Mouse (Mus musculus): ENCODE results near the gene Rbms3. TPM values are rescaled to one million over a fixed set of nuclear protein-coding genes. Genes with fewer than 3 reads are reported as not detected.

Rbms3 gene
- polyA plus RNA-seq, 1 experiment from 2014 or later = 12.2 TPM

- Histone ChIP-seq H3K4me1 (replicated peaks; ENCODE audit: control insufficient read depth, insufficient read depth, low read length) (no peaks in the 10 kb centered on the region), H3K4me2 (ENCODE audit: low read depth, low read length, severe bottlenecking) (no peak overlapping the region), H3K9ac (ENCODE audit: low read length) (no peak overlapping the region), H3K4me3 (ENCODE audit: low read depth, low read length) (no peak overlapping the region), H3K27ac (ENCODE audit: low read depth, low read length) (no peak overlapping the region), H3K36me3 (ENCODE audit: control insufficient read depth, insufficient read depth, low read length) (no peaks in the 10 kb centered on the region), H3K27me3 (ENCODE audit: control insufficient read depth, insufficient read depth, low read length) (no peaks in the 10 kb centered on the region), H3K9me3 (ENCODE audit: control insufficient read depth, low read length) (no peaks in the 10 kb centered on the region)
- WGBS = 99% methylated on average over 3 of the region's 3 CpGs
- DNase-seq (ENCODE audit: low spot score) (no peak), ATAC-seq (replicated peaks; ENCODE audit: low FRiP score) (no peak)
These were observed 616.3 kb downstream of the Rbms3 start for GRCm38 (mm10) chr9:117013386-117013785.

DNA sequence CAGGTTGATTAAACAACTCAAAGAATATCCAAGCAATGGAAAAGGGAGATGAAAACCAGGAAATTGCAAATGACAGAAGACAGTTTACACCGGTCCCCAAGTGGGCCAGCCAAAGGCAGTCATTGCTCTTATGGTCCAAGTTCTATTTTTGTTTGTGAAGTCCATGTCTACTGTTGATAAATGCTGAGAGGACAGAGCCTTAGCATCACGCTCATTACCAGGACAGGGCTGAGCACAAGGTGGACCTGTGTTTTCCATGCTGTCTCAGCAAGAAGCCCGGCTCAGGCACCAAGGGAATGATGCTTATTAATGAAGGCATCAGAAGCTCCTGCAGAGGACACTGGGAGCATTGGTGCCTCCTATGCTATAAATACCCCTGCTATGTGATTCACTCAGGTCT is 618.9 kb downstream of the Rbms3 start:
- H3K36me3 ChIP-seq (ENCODE audit: control insufficient read depth, insufficient read depth, low read length) = no peaks in the 10 kb centered on the region
- DNase-seq (ENCODE audit: low spot score) = no peak
- no peak overlapping the region for H3K27ac ChIP-seq (ENCODE audit: low read depth, low read length)
- 86% methylated on average over 3 of the region's 3 CpGs for WGBS
- H3K4me3 ChIP-seq (ENCODE audit: low read depth, low read length) = no peak overlapping the region
- H3K4me2 ChIP-seq (ENCODE audit: low read depth, low read length, severe bottlenecking) = no peak overlapping the region
- no peak overlapping the region for H3K9ac ChIP-seq (ENCODE audit: low read length)
- H3K27me3 ChIP-seq (ENCODE audit: control insufficient read depth, insufficient read depth, low read length) = no peaks in the 10 kb centered on the region
- no peaks in the 10 kb centered on the region for H3K9me3 ChIP-seq (ENCODE audit: control insufficient read depth, low read length)
- no peak for ATAC-seq (replicated peaks; ENCODE audit: low FRiP score)
- no peaks in the 10 kb centered on the region for H3K4me1 ChIP-seq (replicated peaks; ENCODE audit: control insufficient read depth, insufficient read depth, low read length)

DNA sequence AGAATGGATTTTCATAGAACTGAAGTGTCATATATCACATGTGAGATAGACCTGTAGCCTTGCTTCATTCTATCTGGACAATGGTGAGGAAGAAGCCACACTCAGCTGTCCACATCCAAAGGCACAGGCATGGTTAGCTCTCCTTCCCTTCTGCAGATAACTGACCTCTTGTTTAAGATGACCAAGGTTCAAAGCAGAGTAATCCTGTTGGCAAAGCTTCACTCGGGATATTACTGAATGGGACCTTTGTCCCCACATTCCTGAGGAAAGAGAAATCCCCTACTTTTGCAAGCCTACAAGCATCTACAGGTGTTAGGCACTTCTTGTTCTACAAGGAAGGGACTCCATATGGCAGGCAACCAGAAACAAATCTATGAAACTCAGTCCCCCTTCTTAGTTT is 621.5 kb downstream of the Rbms3 start:
- Histone ChIP-seq H3K4me3 (ENCODE audit: low read depth, low read length) (no peak overlapping the region), H3K27me3 (ENCODE audit: control insufficient read depth, insufficient read depth, low read length) (no peaks in the 10 kb centered on the region), H3K27ac (ENCODE audit: low read depth, low read length) (no peak overlapping the region), H3K4me1 (replicated peaks; ENCODE audit: control insufficient read depth, insufficient read depth, low read length) (no peaks in the 10 kb centered on the region), H3K9me3 (ENCODE audit: control insufficient read depth, low read length) (no peaks in the 10 kb centered on the region), H3K4me2 (ENCODE audit: low read depth, low read length, severe bottlenecking) (no peak overlapping the region), H3K36me3 (ENCODE audit: control insufficient read depth, insufficient read depth, low read length) (no peaks in the 10 kb centered on the region), H3K9ac (ENCODE audit: low read length) (no peak overlapping the region)
- WGBS = 40% methylated on average over 1 of the region's 1 CpGs
- DNase-seq (ENCODE audit: low spot score) (no peak), ATAC-seq (replicated peaks; ENCODE audit: low FRiP score) (no peak)

DNA sequence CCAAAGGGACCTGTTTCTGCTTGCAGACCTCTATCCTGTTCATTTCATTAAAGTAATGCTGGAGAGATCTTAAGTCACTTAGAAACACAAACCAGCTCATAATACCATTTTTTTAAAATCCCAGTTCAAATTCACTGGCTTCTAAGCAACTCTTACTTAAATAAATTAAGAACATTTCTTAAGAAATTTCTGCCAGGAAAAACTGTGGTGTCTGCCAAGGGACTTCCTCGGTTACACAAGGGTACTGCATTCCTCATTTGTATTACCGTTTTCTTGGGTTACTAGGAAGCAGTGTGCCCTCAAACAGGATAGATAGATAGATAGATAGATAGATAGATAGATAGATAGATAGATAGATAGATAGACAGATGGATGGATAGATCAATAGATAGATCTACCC is 627.6 kb downstream of the Rbms3 start:
- no peak overlapping the region for H3K27ac ChIP-seq (ENCODE audit: low read depth, low read length)
- ATAC-seq (replicated peaks; ENCODE audit: low FRiP score) (no peak), DNase-seq (ENCODE audit: low spot score) (no peak)
- H3K4me2 ChIP-seq (ENCODE audit: low read depth, low read length, severe bottlenecking) = no peak overlapping the region
- 90% methylated on average over 2 of the region's 2 CpGs for WGBS
- H3K27me3 ChIP-seq (ENCODE audit: control insufficient read depth, insufficient read depth, low read length) = no peaks in the 10 kb centered on the region
- H3K9me3 ChIP-seq (ENCODE audit: control insufficient read depth, low read length) = no peaks in the 10 kb centered on the region
- H3K4me1 ChIP-seq (replicated peaks; ENCODE audit: control insufficient read depth, insufficient read depth, low read length) = no peaks in the 10 kb centered on the region
- no peak overlapping the region for H3K4me3 ChIP-seq (ENCODE audit: low read depth, low read length)
- H3K36me3 ChIP-seq (ENCODE audit: control insufficient read depth, insufficient read depth, low read length) = no peaks in the 10 kb centered on the region
- H3K9ac ChIP-seq (ENCODE audit: low read length) = no peak overlapping the region

DNA sequence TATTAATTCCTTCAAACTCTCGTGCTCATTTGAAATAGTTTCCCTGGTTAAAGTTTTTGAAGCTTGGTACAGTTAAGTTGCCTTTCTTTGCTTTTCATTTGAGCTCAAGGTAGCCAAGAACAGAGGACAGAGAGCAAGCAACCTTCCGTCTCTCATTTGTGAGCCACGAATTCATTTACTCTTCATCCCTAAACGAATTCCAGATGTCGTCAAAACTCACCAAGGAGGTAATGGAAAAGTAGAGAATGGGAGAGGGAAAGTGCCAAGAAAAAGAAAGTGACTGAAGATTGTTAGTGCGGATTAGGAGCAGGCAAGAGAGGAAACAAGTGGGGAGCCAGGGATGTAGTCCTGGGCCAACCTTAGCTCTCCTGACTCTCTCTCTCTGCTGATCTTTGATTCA is 630.5 kb downstream of the Rbms3 start:
- Histone ChIP-seq H3K4me3 (ENCODE audit: low read depth, low read length) (no peak overlapping the region), H3K9ac (ENCODE audit: low read length) (no peak overlapping the region), H3K4me2 (ENCODE audit: low read depth, low read length, severe bottlenecking) (no peak overlapping the region), H3K27ac (ENCODE audit: low read depth, low read length) (no peak overlapping the region), H3K36me3 (ENCODE audit: control insufficient read depth, insufficient read depth, low read length) (no peaks in the 10 kb centered on the region), H3K27me3 (ENCODE audit: control insufficient read depth, insufficient read depth, low read length) (no peaks in the 10 kb centered on the region), H3K4me1 (replicated peaks; ENCODE audit: control insufficient read depth, insufficient read depth, low read length) (no peaks in the 10 kb centered on the region), H3K9me3 (ENCODE audit: control insufficient read depth, low read length) (no peaks in the 10 kb centered on the region)
- no peak for DNase-seq (ENCODE audit: low spot score)
- no peak for ATAC-seq (replicated peaks; ENCODE audit: low FRiP score)
- 66% methylated on average over 6 of the region's 6 CpGs for WGBS

GRCm38 (mm10) chr9:116990321-116990720 is 639.4 kb downstream of the Rbms3 start:
- ATAC-seq (replicated peaks; ENCODE audit: low FRiP score) (no peak), DNase-seq (ENCODE audit: low spot score) (no peak)
- Histone ChIP-seq H3K4me1 (replicated peaks; ENCODE audit: control insufficient read depth, insufficient read depth, low read length) (no peaks in the 10 kb centered on the region), H3K9ac (ENCODE audit: low read length) (no peak overlapping the region), H3K27me3 (ENCODE audit: control insufficient read depth, insufficient read depth, low read length) (no peaks in the 10 kb centered on the region), H3K4me3 (ENCODE audit: low read depth, low read length) (no peak overlapping the region), H3K36me3 (ENCODE audit: control insufficient read depth, insufficient read depth, low read length) (no peaks in the 10 kb centered on the region), H3K27ac (ENCODE audit: low read depth, low read length) (no peak overlapping the region), H3K4me2 (ENCODE audit: low read depth, low read length, severe bottlenecking) (no peak overlapping the region), H3K9me3 (ENCODE audit: control insufficient read depth, low read length) (no peaks in the 10 kb centered on the region)
- 81% methylated on average over 6 of the region's 6 CpGs for WGBS

DNA sequence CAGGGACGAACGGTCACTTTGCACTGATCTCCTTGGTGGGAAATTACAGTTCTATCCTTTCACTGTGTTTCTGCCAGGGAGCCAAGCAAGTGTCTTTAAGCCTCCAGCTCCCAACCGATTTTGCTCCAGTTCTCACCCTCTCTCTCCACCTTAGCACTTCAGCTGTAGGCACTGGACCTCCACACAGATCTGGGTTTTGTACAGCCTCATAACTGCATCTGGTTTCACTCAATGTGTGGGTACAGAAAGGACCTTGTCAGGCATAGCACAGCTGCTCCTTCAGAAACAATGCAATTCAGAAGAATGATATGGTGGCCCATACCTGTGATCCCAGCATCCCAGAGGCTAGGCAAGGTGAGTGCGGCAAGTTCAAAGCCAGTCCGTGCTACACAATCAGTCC is 648.9 kb downstream of the Rbms3 start:
- Histone ChIP-seq H3K4me2 (ENCODE audit: low read depth, low read length, severe bottlenecking) (no peak overlapping the region), H3K36me3 (ENCODE audit: control insufficient read depth, insufficient read depth, low read length) (no peaks in the 10 kb centered on the region), H3K4me1 (replicated peaks; ENCODE audit: control insufficient read depth, insufficient read depth, low read length) (no peaks in the 10 kb centered on the region), H3K9ac (ENCODE audit: low read length) (no peak overlapping the region), H3K9me3 (ENCODE audit: control insufficient read depth, low read length) (no peaks in the 10 kb centered on the region), H3K27ac (ENCODE audit: low read depth, low read length) (no peak overlapping the region), H3K27me3 (ENCODE audit: control insufficient read depth, insufficient read depth, low read length) (no peaks in the 10 kb centered on the region), H3K4me3 (ENCODE audit: low read depth, low read length) (no peak overlapping the region)
- no peak for ATAC-seq (replicated peaks; ENCODE audit: low FRiP score)
- WGBS = 88% methylated on average over 5 of the region's 5 CpGs
- DNase-seq (ENCODE audit: low spot score) = no peak

DNA sequence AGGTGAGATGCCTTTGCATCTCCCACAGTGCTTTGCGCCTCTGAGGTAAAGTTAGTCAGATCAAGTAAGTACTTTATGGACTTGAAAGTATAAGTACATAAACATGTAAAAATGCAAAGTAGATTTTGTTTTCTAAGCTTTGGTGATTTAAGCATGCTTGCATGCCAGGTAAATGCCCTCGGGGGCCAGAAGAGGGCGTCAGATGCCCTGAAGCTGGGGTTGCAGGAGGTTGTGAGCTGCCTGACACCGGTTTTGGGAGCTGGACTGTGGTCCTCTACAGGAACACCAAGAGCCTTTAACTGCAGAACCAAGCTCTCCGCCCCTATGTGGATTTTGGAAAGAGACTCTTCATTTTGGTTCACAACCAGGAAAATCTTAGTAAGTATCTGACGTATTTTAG is 652.3 kb downstream of the Rbms3 start:
- H3K36me3 ChIP-seq (ENCODE audit: control insufficient read depth, insufficient read depth, low read length) = no peaks in the 10 kb centered on the region
- H3K27me3 ChIP-seq (ENCODE audit: control insufficient read depth, insufficient read depth, low read length) = no peaks in the 10 kb centered on the region
- WGBS = 87% methylated on average over 6 of the region's 6 CpGs
- H3K9ac ChIP-seq (ENCODE audit: low read length) = no peak overlapping the region
- H3K4me1 ChIP-seq (replicated peaks; ENCODE audit: control insufficient read depth, insufficient read depth, low read length) = no peaks in the 10 kb centered on the region
- ATAC-seq (replicated peaks; ENCODE audit: low FRiP score) (no peak), DNase-seq (ENCODE audit: low spot score) (no peak)
- no peak overlapping the region for H3K27ac ChIP-seq (ENCODE audit: low read depth, low read length)
- H3K9me3 ChIP-seq (ENCODE audit: control insufficient read depth, low read length) = no peaks in the 10 kb centered on the region
- H3K4me2 ChIP-seq (ENCODE audit: low read depth, low read length, severe bottlenecking) = no peak overlapping the region
- no peak overlapping the region for H3K4me3 ChIP-seq (ENCODE audit: low read depth, low read length)

DNA sequence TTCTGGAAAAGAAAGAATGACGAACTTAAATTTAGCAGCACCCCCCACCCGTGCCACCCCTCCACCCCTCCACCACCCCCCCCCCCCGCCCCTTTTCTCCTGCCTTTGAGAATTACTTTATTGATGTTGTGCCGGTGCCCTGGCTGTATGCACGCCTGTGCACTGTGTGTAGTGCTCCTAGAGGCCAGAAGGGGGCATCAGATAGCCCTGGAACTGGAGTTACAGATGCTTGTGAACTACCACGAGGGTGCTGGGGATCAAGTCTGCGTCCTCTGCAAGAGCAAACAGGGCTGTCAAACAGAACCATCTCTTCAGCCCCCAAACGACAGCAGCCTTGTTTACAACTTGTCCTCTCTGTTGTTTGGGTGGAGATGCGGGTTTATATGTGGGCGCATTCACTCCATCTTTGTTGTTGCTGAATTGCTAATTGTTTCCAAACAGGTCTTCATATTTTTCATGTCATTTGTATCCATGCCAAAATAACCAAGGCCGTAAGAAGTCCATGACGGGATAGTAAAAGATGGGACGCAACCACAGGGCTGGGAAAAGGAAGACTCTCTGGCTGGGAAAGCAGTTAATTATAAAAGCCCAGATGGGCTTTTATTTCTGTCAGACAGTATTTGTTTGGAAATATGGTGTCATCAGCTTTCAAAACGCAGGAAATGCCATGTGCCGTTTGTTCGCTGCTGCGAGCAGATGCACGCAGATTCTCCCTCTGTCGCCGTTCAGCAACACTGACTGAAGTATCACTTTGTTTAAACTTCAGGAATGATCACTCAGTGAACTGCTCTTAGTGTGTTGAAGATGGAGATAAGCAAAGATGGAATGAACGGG is 652.9 kb downstream of the Rbms3 start:
- Histone ChIP-seq H3K4me3 (ENCODE audit: low read depth, low read length) (no peak overlapping the region), H3K36me3 (ENCODE audit: control insufficient read depth, insufficient read depth, low read length) (no peaks in the 10 kb centered on the region), H3K4me1 (replicated peaks; ENCODE audit: control insufficient read depth, insufficient read depth, low read length) (no peaks in the 10 kb centered on the region), H3K9ac (ENCODE audit: low read length) (no peak overlapping the region), H3K4me2 (ENCODE audit: low read depth, low read length, severe bottlenecking) (no peak overlapping the region), H3K27me3 (ENCODE audit: control insufficient read depth, insufficient read depth, low read length) (no peaks in the 10 kb centered on the region), H3K9me3 (ENCODE audit: control insufficient read depth, low read length) (no peaks in the 10 kb centered on the region), H3K27ac (ENCODE audit: low read depth, low read length) (no peak overlapping the region)
- WGBS = 90% methylated on average over 21 of the region's 21 CpGs
- ATAC-seq (replicated peaks; ENCODE audit: low FRiP score) (no peak), DNase-seq (ENCODE audit: low spot score) (no peak)
